ENCODE assay signal across 9 mouse cellular contexts in the genomic region with DNA sequence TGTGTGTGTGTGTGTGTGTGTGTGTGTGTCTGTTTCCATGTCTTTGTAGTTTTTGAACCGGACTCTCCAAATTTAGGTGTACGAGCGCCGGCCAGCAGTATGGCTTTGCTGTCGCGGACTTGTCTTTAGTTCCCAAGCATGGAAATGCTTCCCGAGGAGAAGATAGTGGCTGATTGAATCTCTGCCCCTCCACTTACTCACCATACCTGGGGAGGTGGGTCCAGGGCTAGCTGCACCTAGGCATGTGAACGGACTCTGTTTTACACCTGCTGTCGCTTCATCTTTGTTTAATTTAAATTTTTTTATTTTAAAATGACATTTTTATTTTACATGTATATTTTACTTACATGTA. TPM values are rescaled to one million over a fixed set of nuclear protein-coding genes. Genes with fewer than 3 reads are reported as not detected.
DNase-seq lines count a peak whose midpoint lies in the region; ATAC-seq lines count a peak whose summit lies in the region.
"Had no signal": no experiment of that assay in that cellular context is flagged by ENCODE, and none has a peak within 500 bp of the region (broad histone marks: within the 10 kb centered on the region; RNA-seq: fewer than 3 reads in every experiment).

No protein-coding gene starts in this region.

- H3K36me3 ChIP-seq in kidney, embryonic 15.5 days = no peaks in the 10 kb centered on the region
- H3K36me3 ChIP-seq in embryonic facial prominence, embryonic 15.5 days = no peaks in the 10 kb centered on the region
- H3K36me3 ChIP-seq in intestine, embryonic 16.5 days (ENCODE audit: control insufficient read depth, insufficient read depth, low read length) = no peaks in the 10 kb centered on the region
- no peaks in the 10 kb centered on the region for H3K36me3 ChIP-seq in neural tube, embryonic 12.5 days

- H3K9me3 ChIP-seq in kidney, embryonic 15.5 days (replicated peaks) = no peaks in the 10 kb centered on the region
- H3K9me3 ChIP-seq in embryonic facial prominence, embryonic 15.5 days (replicated peaks) = no peaks in the 10 kb centered on the region
- no peaks in the 10 kb centered on the region for H3K9me3 ChIP-seq in intestine, embryonic 16.5 days (ENCODE audit: control insufficient read depth, low read length)
- no peaks in the 10 kb centered on the region for H3K9me3 ChIP-seq in neural tube, embryonic 12.5 days

- H3K27ac ChIP-seq in kidney, embryonic 15.5 days = no peak overlapping the region
- H3K27ac ChIP-seq in embryonic facial prominence, embryonic 15.5 days (replicated peaks) = no peak overlapping the region
- no peak overlapping the region for H3K27ac ChIP-seq in intestine, embryonic 16.5 days (ENCODE audit: low read length)
- no peak overlapping the region for H3K27ac ChIP-seq in neural tube, embryonic 12.5 days

- 39% methylated on average over 9 of the region's 9 CpGs for WGBS in kidney, embryonic 15.5 days
- 34% methylated on average over 9 of the region's 9 CpGs for whole genome bisulfite sequencing in embryonic facial prominence, embryonic 15.5 days
- WGBS in intestine, embryonic 16.5 days = 38% methylated on average over 9 of the region's 9 CpGs
- WGBS in neural tube, embryonic 12.5 days = 48% methylated on average over 9 of the region's 9 CpGs

- peak; percentile 24; the same call in 1 of the 2 replicates for ATAC-seq in kidney, embryonic 15.5 days (replicated peaks; ENCODE audit: low FRiP score)
- ATAC-seq in embryonic facial prominence, embryonic 15.5 days (ENCODE audit: insufficient number of reproducible peaks, low FRiP score, low TSS enrichment, low read depth) = no peak
- no peak for ATAC-seq in intestine, embryonic 16.5 days
- ATAC-seq in neural tube, embryonic 12.5 days (ENCODE audit: low FRiP score, low read depth) = peak; percentile 52; the same call in 1 of the 2 replicates
- ATAC-seq in granulocyte monocyte progenitor cell, adult 5-6 weeks (replicated peaks; ENCODE audit: poor library complexity, severe bottlenecking) = no peak

- no peak for DNase-seq in kidney, postnatal 4 days
- DNase-seq in urinary bladder, postnatal 10 days (ENCODE audit: low spot score) = no peak
- DNase-seq in gastrocnemius, postnatal 25 days = no peak
- DNase-seq: kidney, adult 11 months had no signal

- 0 out of 2 replicates have a peak, but pooled peaks cover 3% of the 10 kb centered on the region for H3K4me1 ChIP-seq in kidney, embryonic 15.5 days
- no peaks in the 10 kb centered on the region for H3K4me1 ChIP-seq in embryonic facial prominence, embryonic 15.5 days
- no peaks in the 10 kb centered on the region for H3K4me1 ChIP-seq in intestine, embryonic 16.5 days (ENCODE audit: control insufficient read depth, insufficient read depth, low read length)
- no peaks in the 10 kb centered on the region for H3K4me1 ChIP-seq in neural tube, embryonic 12.5 days

- no peaks in the 10 kb centered on the region for H3K27me3 ChIP-seq in kidney, embryonic 15.5 days
- no peaks in the 10 kb centered on the region for H3K27me3 ChIP-seq in embryonic facial prominence, embryonic 15.5 days
- no peaks in the 10 kb centered on the region for H3K27me3 ChIP-seq in intestine, embryonic 16.5 days (replicated peaks; ENCODE audit: control insufficient read depth, insufficient read depth, low read length)
- H3K27me3 ChIP-seq in neural tube, embryonic 12.5 days (replicated peaks) = no peaks in the 10 kb centered on the region

- peak overlapping the region; percentile 88 for H3K4me2 ChIP-seq in kidney, embryonic 15.5 days
- H3K4me2 ChIP-seq in embryonic facial prominence, embryonic 15.5 days (replicated peaks) = peak overlapping the region; percentile 84
- peak overlapping the region; percentile 86 for H3K4me2 ChIP-seq in intestine, embryonic 16.5 days (ENCODE audit: low read depth, low read length)
- H3K4me2 ChIP-seq in neural tube, embryonic 12.5 days (replicated peaks) = peak overlapping the region; percentile 71

- peak overlapping the region; percentile 53 for H3K4me3 ChIP-seq in kidney, embryonic 15.5 days (replicated peaks)
- H3K4me3 ChIP-seq in embryonic facial prominence, embryonic 15.5 days (replicated peaks) = peak overlapping the region; percentile 53
- peak overlapping the region; percentile 53 for H3K4me3 ChIP-seq in intestine, embryonic 16.5 days (ENCODE audit: low read length)
- peak overlapping the region; percentile 52 for H3K4me3 ChIP-seq in neural tube, embryonic 12.5 days

- peak overlapping the region; percentile 55; the same call in 1 of the 2 replicates for H3K9ac ChIP-seq in kidney, embryonic 15.5 days
- H3K9ac ChIP-seq in embryonic facial prominence, embryonic 15.5 days = peak overlapping the region; percentile 57; the same call in 1 of the 2 replicates
- peak overlapping the region; percentile 67; the same call in 1 of the 2 replicates for H3K9ac ChIP-seq in intestine, embryonic 16.5 days (ENCODE audit: low read depth, low read length)
- peak overlapping the region; percentile 67; the same call in 1 of the 2 replicates for H3K9ac ChIP-seq in neural tube, embryonic 12.5 days

RNA-seq across cellular contexts. Expression of gene Zfp619, which starts 29.7 kb away (rescaled TPM):
- polyA plus RNA-seq in kidney, embryonic 15.5 days (2015; fragmentation: Nextera tagmentation; extraction: Ambion mirVana) = 1.8 and 2.1 TPM in 2 replicates
- polyA plus RNA-seq in embryonic facial prominence, embryonic 15.5 days (2015; fragmentation: Nextera tagmentation; extraction: Ambion mirVana) = 1.6 and 1.7 TPM in 2 replicates
- 0.81 and 0.95 TPM in 2 replicates for polyA plus RNA-seq in intestine, embryonic 16.5 days (2015; fragmentation: Nextera tagmentation; extraction: Ambion mirVana)
- 3.2 and 3.4 TPM in 2 replicates for polyA plus RNA-seq in neural tube, embryonic 12.5 days (2016; fragmentation: Nextera tagmentation; extraction: Ambion mirVana)
- 3.4 and 4.5 TPM in 2 replicates for total RNA-seq in granulocyte monocyte progenitor cell, adult 5-6 weeks (2014; fragmentation: Nextera tagmentation)
- 2.0 and 3.0 TPM in 2 replicates for total RNA-seq in granulocyte monocyte progenitor cell, adult 5-6 weeks (2017)
- total RNA-seq in gastrocnemius, postnatal 25 days (2021) = 1 to 10 TPM in 1 of 2 experiments, under 1 TPM in 1; 0.75 to 1.2 TPM

Comparison
In these comparisons a context has a peak if more than half of its experiments do, and no peak if none do; other contexts are left out.
1. ATAC-seq: peak in kidney, embryonic 15.5 days (single experiment) and neural tube, embryonic 12.5 days (single experiment); none in embryonic facial prominence, embryonic 15.5 days (single experiment), intestine, embryonic 16.5 days (single experiment) and granulocyte monocyte progenitor cell, adult 5-6 weeks (single experiment).
2. Peak in every context shown above with its lines, with median percentiles within 50 percentile points of each other: H3K4me2 ChIP-seq, H3K4me3 ChIP-seq and H3K9ac ChIP-seq.